Mouse (Mus musculus) MEL-GATA-1-ER (cell line): ENCODE measurements around the gene Vdac1.
A peak's percentile ranks its signal among the peaks of the same experiment; 100 is the strongest.

Experiments used
- DNase-seq: peaks from one replicate; pipeline ENCODE4 v3.0.0-alpha.2; 2012; ENCODE audit warnings: low read depth; ENCODE audit errors: extremely low read depth

The Vdac1 gene

DNA sequence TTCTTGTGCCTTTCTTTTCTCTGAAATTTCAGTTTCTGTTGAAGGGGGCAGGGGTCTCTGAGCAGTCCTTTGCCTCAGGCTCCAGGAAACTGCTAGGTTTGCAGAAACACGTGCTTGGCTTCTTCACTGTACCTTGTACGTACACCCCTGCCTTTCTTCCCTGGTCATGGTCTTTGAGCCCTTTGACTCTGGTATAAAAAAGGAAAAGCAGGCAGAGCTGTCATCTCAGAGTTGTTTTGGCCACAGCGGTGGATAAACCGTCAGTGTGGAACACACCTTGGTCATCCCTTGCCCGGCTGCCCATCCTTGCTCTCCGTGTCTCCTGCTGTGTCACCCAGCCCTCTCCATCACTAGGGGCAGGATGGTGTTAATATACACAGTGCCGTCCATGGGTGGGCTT lies 59.2 kb downstream of the Vdac1 start:
- DNase-seq: no peak

DNA sequence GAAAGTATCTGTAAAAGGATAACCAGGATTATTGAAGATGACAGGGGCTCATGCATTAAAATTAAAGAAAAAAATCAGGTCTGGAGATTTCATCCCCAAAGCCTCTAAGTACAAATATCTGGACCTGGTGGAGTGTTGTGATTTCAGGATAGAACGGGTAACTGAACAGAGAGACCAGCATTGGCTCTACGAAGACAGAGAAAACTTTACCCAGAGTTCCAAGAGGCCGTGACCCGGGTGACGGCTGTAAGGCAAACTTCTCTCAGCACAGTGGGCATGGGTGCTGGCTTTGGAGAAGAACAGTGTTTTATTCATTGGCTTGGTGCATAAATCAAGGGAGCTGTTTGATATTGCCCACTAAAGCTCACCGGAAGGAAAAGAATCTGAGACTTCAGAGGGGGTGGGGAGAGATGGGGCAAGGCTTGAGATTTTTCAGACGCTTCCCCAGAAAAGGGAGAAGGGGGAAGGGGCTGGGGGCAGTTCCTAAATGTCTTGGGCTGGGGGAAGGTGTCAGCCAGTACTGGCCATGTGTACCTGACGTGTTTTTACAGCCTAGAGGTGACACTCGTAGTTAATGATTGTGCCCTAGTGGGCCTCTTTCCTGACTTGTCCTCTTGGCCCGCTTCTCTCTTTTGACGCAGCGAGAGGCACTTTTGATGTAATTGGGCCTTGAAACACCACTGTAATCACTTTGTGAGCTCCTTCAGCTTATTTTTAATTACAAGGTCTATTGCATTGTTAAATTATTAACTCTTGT lies 59.8 kb downstream of the Vdac1 start:
- no peak for DNase-seq

GRCm38 (mm10) chr11:52421053-52421778 lies 60.6 kb downstream of the Vdac1 start:
- DNase-seq: peak; percentile 44

- no peak for DNase-seq
Measured at GRCm38 (mm10) chr11:52429440-52429839, 68.8 kb downstream of the Vdac1 start.

DNA sequence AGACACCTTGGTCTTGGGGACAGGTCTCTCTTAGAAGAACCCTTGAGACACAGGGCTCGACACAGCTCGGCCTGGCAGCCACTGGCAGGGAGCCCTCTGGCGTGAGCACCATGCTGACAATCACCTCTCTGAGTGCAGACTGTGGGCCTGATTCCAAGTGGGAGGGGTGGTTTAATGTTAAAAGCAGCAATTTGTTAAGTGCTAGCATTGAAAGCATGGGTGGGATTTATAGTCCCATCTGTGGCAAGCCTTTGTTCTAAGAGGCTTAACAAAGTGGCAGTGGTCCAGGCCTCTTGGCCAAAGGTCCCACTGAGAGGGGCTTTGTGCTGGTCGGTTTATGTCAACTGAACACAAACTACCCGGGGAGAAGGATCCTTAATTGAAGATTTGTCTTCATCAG lies 70.9 kb downstream of the Vdac1 start:
- DNase-seq: no peak

- no peak for DNase-seq
Measured at GRCm38 (mm10) chr11:52432148-52432547, 71.5 kb downstream of the Vdac1 start.

DNA sequence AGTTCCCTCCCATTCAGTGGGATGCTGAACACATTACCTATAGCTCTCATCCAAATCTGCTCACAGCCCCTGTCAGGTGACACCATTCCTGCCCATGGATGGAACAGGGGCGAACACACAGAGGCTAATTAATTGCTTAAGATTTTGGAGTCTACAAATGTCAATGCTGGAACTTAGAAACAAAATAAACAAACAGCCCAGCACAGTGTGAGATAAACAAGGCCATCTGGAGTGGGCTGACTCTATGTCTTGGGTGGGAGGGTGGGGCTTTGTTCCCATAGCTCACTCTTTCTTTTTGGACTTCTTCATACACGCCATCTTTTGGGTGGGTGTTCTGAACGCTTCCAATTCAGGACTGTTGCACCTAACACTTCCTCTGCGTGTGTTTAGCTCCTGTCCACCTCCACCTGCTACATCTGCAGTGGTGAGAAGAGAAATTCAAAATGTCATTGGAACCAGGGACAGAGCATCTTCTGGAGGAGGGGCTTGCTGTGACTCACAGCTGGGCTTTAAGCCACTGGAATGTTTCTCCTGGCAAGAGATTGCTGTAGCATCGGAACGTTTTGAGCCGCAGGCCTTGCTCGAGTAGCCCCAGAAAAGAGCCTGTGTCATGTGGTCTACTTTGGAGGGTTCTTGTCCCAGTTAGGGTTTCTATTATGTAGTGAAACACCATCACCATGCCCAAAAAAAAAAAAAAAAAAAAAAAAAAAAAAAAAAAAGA lies 72.6 kb downstream of the Vdac1 start:
- DNase-seq: no peak

- DNase-seq: no peak
Measured at GRCm38 (mm10) chr11:52433797-52434195, 73.1 kb downstream of the Vdac1 start.

- no peak for DNase-seq
Measured at GRCm38 (mm10) chr11:52435466-52435865, 74.8 kb downstream of the Vdac1 start.

DNA sequence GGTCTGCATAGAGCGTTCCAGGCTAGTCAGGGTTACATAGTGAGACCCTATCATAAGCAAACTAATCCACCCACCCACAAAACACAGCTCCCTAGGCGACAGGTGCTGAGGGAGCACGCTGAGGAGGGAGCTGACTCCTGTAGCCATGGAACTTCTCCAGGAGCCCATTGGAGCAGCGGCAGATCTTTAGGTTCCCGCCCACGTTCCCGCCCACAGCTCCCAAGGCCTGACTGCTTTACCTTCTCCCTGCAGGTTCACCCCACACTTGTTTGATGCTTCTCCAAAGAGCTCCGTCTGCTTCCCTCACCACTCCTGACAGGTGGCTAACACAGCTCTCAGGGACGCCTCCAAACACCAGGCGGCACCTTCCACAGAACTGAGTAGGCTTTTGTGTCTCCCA lies 76.5 kb downstream of the Vdac1 start:
- DNase-seq: no peak
